In genomic region chr6:33080186-33080585, GRCm38 (mm10) we compare ENCODE assay signal across 15 mouse cellular contexts.
"Had no signal": no experiment of that assay in that cellular context is flagged by ENCODE, and none has a peak within 500 bp of the region (broad histone marks: within the 10 kb centered on the region; RNA-seq: fewer than 3 reads in every experiment).

No protein-coding gene starts in this region.

- H3K36me3 ChIP-seq: limb, embryonic 15.5 days; liver, embryonic 12.5 days; lung, embryonic 15.5 days; midbrain, embryonic 10.5 days; midbrain, embryonic 15.5 days; neural tube, embryonic 13.5 days had no signal

- DNase-seq: kidney, postnatal 10 days; kidney, postnatal 4 days; lung, postnatal 4 days; retina, postnatal 1 day; right cerebral cortex, postnatal 4 days; spleen, adult 18-20 months; thymus, adult 18-20 months; thymus, postnatal 14 days had no signal

- H3K9ac ChIP-seq: limb, embryonic 15.5 days; liver, embryonic 12.5 days; lung, embryonic 15.5 days; midbrain, embryonic 15.5 days; neural tube, embryonic 13.5 days had no signal

- H3K4me2 ChIP-seq: limb, embryonic 15.5 days; liver, embryonic 12.5 days; lung, embryonic 15.5 days; midbrain, embryonic 15.5 days; neural tube, embryonic 13.5 days had no signal

- H3K4me1 ChIP-seq: limb, embryonic 15.5 days; liver, embryonic 12.5 days; lung, embryonic 15.5 days; midbrain, embryonic 10.5 days; midbrain, embryonic 15.5 days had no signal

- H3K9me3 ChIP-seq: limb, embryonic 15.5 days; lung, embryonic 15.5 days; midbrain, embryonic 10.5 days; midbrain, embryonic 15.5 days; neural tube, embryonic 13.5 days had no signal

- ATAC-seq: liver, embryonic 12.5 days; midbrain, embryonic 15.5 days had no signal

- H3K27me3 ChIP-seq: limb, embryonic 15.5 days; liver, embryonic 12.5 days; lung, embryonic 15.5 days; midbrain, embryonic 15.5 days; neural tube, embryonic 13.5 days had no signal

- H3K27ac ChIP-seq: layer of hippocampus, adult 2 months; limb, embryonic 15.5 days; liver, embryonic 12.5 days; lung, embryonic 15.5 days; midbrain, embryonic 10.5 days; midbrain, embryonic 15.5 days; neural tube, embryonic 13.5 days had no signal

- H3K4me3 ChIP-seq: layer of hippocampus, adult 2 months; limb, embryonic 15.5 days; liver, embryonic 12.5 days; lung, embryonic 15.5 days; midbrain, embryonic 10.5 days; midbrain, embryonic 15.5 days; neural tube, embryonic 13.5 days had no signal
